Mouse (Mus musculus) intestine, embryonic 16.5 days (tissue): Measurements from ENCODE around the gene Pla2g4a. TPM values are rescaled to one million over a fixed set of nuclear protein-coding genes. Genes with fewer than 3 reads are reported as not detected.

ENCODE experiments used
- ATAC-seq: fragments of 200-750 bp; cut with Nextera tagmentation; 2 replicates; pipeline ENCODE4 v1.8.0; 2017; ENCODE audit warnings: moderate TSS enrichment, moderate library complexity
- H3K27ac ChIP-seq: fragments of 300-500 bp; sonication (generic); 2 replicates; pipeline ENCODE4 v1.5.1; 2014; ENCODE audit warnings: mild to moderate bottlenecking, low read length
- H3K27me3 ChIP-seq: fragments of 300-500 bp; sonication (generic); replicated peaks from 2 replicates; pipeline ENCODE4 v1.6.1; 2014; ENCODE audit warnings: low read length, control low read depth, mixed read lengths; ENCODE audit not compliant: control insufficient read depth, insufficient read depth
- H3K36me3 ChIP-seq: fragments of 300-500 bp; sonication (generic); 2 replicates; pipeline ENCODE4 v1.6.1; 2014; ENCODE audit warnings: low read length, control low read depth; ENCODE audit not compliant: control insufficient read depth, insufficient read depth
- H3K4me1 ChIP-seq: fragments of 300-500 bp; sonication (generic); 2 replicates; pipeline ENCODE4 v1.6.1; 2014; ENCODE audit warnings: low read length, control low read depth, mixed read lengths; ENCODE audit not compliant: control insufficient read depth, insufficient read depth
- H3K4me2 ChIP-seq: fragments of 300-500 bp; sonication (generic); 2 replicates; pipeline ENCODE4 v1.6.1; 2014; ENCODE audit warnings: low read depth, low read length, control low read depth
- H3K4me3 ChIP-seq: fragments of 300-500 bp; sonication (generic); 2 replicates; pipeline ENCODE4 v1.5.1; 2014; ENCODE audit warnings: mild to moderate bottlenecking, low read length
- H3K9ac ChIP-seq: fragments of 300-500 bp; sonication (generic); 2 replicates; pipeline ENCODE4 v1.6.1; 2014; ENCODE audit warnings: low read depth, low read length
- H3K9me3 ChIP-seq: fragments of 300-500 bp; sonication (generic); 2 replicates; pipeline ENCODE4 v1.6.1; 2016; ENCODE audit warnings: low read length, control low read depth; ENCODE audit not compliant: control insufficient read depth
- WGBS: fragments of 180-500 bp; shearing (Covaris S2); extraction: QIAGEN DNeasy Blood & Tissue Kit; methylation state at CpG from one replicate; pipeline ENCODE4 v1.1.7; 2014; 5-methylcytosine and 5-hydroxymethylcytosine counted together
- polyA plus RNA-seq: library from polyadenylated mRNA; unstranded; fragments of >200 nt; fragmentation: Nextera tagmentation; extraction: Ambion mirVana; gene quantifications from 2 replicates; pipeline ENCODE4 v1.2.1, GENCODE M21; 2015

Pla2g4a gene
- polyA plus RNA-seq, 1 experiment from 2014 or later = 32.8 TPM

DNA sequence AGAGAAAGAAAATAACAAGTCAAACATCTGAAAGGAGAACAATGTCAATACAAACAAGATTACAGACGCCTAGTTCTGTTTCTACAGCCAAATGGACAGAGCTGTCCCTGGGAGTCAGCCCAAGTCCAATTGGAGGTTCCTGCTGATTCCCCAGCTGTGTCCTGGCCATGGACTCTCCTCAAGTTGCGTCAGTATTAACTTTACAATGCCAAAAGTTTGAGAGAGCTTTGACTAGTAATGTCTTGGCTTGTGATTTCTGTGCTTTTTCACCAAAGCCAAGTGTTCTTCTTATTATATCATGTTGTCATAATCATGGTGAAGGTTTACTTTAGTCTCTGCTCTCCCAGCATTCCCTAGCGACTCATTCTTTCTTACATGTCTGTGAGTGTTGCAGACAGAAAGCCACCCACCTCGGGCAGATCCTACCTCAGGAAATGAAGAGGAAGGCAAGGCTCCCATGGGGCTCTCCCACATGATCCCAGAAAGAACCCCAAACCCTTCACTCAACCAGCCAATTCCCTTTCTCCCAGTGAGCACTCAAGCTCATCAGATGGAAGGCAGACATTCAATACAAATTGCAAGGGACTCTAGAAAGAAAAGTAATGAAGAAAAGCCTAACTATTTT, 63.0 kb downstream of the Pla2g4a start:
- 86% methylated on average over 4 of the region's 4 CpGs for WGBS
- Histone ChIP-seq H3K4me2 (no peak overlapping the region), H3K4me3 (no peak overlapping the region), H3K9ac (no peak overlapping the region), H3K27me3 (no peaks in the 10 kb centered on the region), H3K27ac (no peak overlapping the region), H3K4me1 (no peaks in the 10 kb centered on the region), H3K9me3 (no peaks in the 10 kb centered on the region), H3K36me3 (no peaks in the 10 kb centered on the region)
- no peak for ATAC-seq

DNA sequence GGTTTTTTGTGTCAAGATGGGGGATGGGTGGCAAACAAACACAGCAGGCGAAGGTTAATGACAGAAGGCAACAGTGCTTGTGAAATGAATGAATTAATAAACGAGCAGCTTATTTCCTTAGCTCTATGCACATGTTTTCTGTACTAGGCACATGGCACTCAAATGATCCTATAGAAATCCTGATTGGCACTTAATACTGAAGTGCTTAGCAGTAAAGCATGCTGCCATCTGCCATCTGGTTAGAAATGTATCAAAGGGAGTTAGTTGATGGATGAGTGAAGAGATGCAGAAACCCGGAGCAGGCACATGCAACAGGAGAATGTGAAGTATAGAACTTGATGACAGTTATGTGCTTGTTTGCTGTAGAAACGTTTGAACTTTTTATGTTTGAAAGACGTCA, 64.5 kb downstream of the Pla2g4a start:
- Histone ChIP-seq H3K36me3 (no peaks in the 10 kb centered on the region), H3K9ac (no peak overlapping the region), H3K4me3 (no peak overlapping the region), H3K4me1 (no peaks in the 10 kb centered on the region), H3K27me3 (no peaks in the 10 kb centered on the region), H3K9me3 (no peaks in the 10 kb centered on the region), H3K27ac (no peak overlapping the region), H3K4me2 (no peak overlapping the region)
- 47% methylated on average over 5 of the region's 5 CpGs for WGBS
- no peak for ATAC-seq

DNA sequence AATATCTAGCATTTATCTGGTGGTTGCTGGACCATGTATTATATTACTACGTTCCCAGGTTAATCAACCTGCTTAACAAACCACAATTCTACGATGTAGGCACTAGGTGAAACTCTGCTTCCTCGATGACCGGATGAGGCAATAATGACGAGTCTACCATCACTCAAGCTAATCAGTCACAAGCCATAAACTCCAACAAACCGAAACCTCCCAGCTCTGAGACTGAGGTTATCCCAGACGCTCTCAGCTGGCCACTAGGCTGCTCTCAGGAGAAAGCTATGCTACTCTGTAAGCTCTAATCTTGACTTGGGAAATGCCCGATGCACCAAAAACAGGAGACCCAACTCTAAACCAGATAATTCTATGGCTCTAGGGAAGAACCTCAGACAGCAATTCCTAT, 66.2 kb downstream of the Pla2g4a start:
- Histone ChIP-seq H3K36me3 (no peaks in the 10 kb centered on the region), H3K4me2 (no peak overlapping the region), H3K9ac (no peak overlapping the region), H3K4me1 (no peaks in the 10 kb centered on the region), H3K27ac (no peak overlapping the region), H3K9me3 (no peaks in the 10 kb centered on the region), H3K4me3 (no peak overlapping the region), H3K27me3 (no peaks in the 10 kb centered on the region)
- whole genome bisulfite sequencing = 84% methylated on average over 8 of the region's 8 CpGs
- ATAC-seq = no peak

DNA sequence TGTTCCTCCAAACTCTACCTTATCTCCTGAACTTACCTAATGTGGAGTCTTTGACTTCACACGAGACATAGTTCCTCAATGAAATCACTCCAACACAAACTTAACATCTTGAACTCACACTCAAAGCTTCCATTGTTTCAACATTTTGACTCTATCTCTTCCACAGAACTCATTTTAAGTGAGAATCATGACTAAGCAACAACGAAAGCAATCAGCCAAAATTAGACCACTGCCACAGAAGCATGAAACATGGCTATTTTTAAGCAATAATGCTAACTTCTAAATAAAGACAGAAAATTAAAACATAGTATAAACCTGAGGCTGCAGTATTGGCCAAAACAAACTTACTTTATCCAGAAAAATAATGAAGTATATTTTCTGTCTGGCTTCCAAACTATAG, 67.2 kb downstream of the Pla2g4a start:
- no peaks in the 10 kb centered on the region for H3K4me1 ChIP-seq
- H3K36me3 ChIP-seq = no peaks in the 10 kb centered on the region
- no peaks in the 10 kb centered on the region for H3K27me3 ChIP-seq
- no peak overlapping the region for H3K27ac ChIP-seq
- H3K9me3 ChIP-seq = no peaks in the 10 kb centered on the region
- no peak overlapping the region for H3K9ac ChIP-seq
- no peak for ATAC-seq
- 71% methylated on average over 2 of the region's 2 CpGs for WGBS
- no peak overlapping the region for H3K4me2 ChIP-seq
- no peak overlapping the region for H3K4me3 ChIP-seq

DNA sequence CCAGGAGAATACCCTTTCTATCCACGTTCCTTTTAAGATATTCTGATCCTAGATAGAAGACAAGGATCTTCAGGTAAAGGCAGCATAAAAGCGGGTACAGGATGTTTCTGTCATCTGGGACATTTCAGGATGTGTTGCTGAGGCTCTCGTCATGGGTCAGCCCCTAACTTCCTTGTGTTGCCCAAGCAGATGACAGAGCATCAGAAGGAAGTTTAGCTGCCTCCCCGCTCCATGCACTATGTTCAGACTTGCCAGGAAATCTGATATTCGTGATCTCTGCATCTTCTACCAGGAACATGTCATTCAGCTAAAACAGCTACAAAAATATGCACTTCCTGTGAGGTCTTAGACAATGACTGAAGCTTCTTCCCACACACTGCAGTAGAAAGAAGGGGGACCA, 70.0 kb downstream of the Pla2g4a start:
- Histone ChIP-seq H3K27me3 (no peaks in the 10 kb centered on the region), H3K4me3 (no peak overlapping the region), H3K9ac (no peak overlapping the region), H3K4me2 (no peak overlapping the region), H3K4me1 (no peaks in the 10 kb centered on the region), H3K36me3 (no peaks in the 10 kb centered on the region), H3K27ac (no peak overlapping the region), H3K9me3 (no peaks in the 10 kb centered on the region)
- 74% methylated on average over 5 of the region's 5 CpGs for WGBS
- no peak for ATAC-seq

DNA sequence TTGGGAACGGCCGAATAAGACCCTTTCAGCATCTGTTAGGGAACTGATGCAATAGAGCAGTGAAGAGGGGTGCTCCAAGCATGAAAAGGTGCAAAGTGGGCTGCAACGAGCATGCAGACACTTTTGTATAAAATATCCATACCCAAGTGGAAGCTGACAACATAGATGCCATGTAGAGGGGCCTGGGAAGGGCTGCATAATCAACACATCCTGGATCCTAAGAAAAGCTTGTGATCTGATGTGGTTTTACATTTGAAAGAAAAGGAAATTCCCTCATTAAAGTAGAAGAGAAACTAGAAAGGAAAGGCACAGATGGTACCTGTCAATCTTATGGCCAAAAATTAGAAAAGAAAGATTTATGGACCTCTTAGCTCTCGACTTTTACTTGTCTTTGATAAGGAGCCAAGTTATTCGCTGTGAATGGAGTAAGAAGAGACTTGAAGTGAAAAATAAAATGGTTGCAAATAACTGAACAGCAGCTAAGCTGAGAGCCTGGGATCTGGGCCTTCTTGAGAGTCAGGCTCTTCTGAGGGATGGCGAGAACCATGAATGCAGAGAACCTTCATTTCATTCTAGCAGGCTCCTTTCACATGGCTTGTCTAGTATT, 78.6 kb downstream of the Pla2g4a start:
- Histone ChIP-seq H3K36me3 (no peaks in the 10 kb centered on the region), H3K27me3 (no peaks in the 10 kb centered on the region), H3K27ac (no peak overlapping the region), H3K4me1 (no peaks in the 10 kb centered on the region), H3K9ac (no peak overlapping the region), H3K4me2 (no peak overlapping the region), H3K9me3 (no peaks in the 10 kb centered on the region), H3K4me3 (no peak overlapping the region)
- 62% methylated on average over 6 of the region's 6 CpGs for WGBS
- ATAC-seq = no peak

DNA sequence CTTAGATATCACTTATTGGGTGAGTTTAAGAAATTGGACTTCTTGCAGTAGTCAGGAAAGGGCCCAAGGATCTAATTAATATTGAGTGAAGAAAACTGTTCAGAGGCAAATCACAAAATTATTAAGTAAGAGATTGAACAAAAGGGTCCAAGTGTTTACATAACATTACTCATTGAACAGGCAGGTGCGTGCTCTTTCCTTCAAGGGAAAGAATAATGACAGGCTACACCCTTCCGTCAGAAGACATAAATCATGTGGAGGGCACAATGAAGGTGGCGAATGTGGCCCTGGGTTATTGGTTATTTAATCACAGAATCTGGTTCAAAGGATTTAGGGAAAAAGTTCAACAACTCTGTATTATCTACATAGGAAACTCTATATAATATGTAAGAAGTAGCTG, 82.9 kb downstream of the Pla2g4a start:
- Histone ChIP-seq H3K27me3 (no peaks in the 10 kb centered on the region), H3K9me3 (no peaks in the 10 kb centered on the region), H3K36me3 (no peaks in the 10 kb centered on the region), H3K4me2 (no peak overlapping the region), H3K4me3 (no peak overlapping the region), H3K9ac (no peak overlapping the region), H3K27ac (no peak overlapping the region), H3K4me1 (no peaks in the 10 kb centered on the region)
- WGBS = 64% methylated on average over 3 of the region's 3 CpGs
- no peak for ATAC-seq

DNA sequence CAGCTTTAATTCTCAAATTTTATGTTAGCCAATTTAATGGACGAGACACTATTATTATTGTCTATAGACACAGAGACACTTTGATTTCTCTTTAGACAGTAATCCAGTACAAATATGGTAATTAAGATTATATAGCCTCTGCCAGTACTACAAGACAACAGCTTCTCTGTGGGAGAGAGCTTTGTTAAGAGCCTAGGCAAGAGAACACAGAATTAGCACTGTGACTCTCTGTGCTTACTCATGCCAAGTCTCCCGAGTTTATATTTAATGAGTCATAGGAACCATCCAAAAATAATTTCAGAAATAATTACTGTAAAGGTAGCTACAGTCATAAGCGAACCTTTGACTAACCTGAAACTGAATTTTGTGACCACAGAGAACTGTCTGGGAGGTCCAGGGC, 84.6 kb downstream of the Pla2g4a start:
- whole genome bisulfite sequencing = 79% methylated on average over 3 of the region's 3 CpGs

DNA sequence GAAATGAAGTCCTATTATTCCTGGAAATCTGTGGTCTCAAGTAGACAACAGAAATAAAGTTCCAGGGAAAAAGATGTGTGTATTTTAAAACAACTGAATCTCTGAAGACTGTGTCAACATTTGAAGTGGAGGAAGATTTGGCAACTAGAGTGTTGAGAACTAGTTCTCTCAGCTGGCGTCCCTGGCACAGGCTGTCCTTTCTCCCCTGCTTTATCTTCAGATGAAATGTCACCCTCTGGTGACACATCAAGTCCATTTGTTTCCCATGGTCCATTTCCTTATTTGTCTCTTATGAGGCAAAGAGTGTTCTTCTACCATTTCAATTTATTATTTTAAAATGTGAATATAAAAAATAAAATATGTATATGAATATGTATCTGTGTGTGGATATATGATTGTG, 89.5 kb downstream of the Pla2g4a start:
- Histone ChIP-seq H3K9ac (no peak overlapping the region), H3K9me3 (no peaks in the 10 kb centered on the region), H3K4me3 (no peak overlapping the region), H3K27ac (no peak overlapping the region), H3K4me2 (no peak overlapping the region), H3K36me3 (no peaks in the 10 kb centered on the region), H3K4me1 (no peaks in the 10 kb centered on the region), H3K27me3 (no peaks in the 10 kb centered on the region)
- no peak for ATAC-seq
- 79% methylated on average over 1 of the region's 1 CpGs for WGBS

More for the DNA sequence above, 84.6 kb downstream of the Pla2g4a start:
- no peaks in the 10 kb centered on the region for H3K27me3 ChIP-seq
- no peak overlapping the region for H3K9ac ChIP-seq
- H3K9me3 ChIP-seq = no peaks in the 10 kb centered on the region
- no peak for ATAC-seq
- no peak overlapping the region for H3K4me2 ChIP-seq
- no peaks in the 10 kb centered on the region for H3K36me3 ChIP-seq
- H3K4me1 ChIP-seq = no peaks in the 10 kb centered on the region
- no peak overlapping the region for H3K4me3 ChIP-seq
- H3K27ac ChIP-seq = no peak overlapping the region

DNA sequence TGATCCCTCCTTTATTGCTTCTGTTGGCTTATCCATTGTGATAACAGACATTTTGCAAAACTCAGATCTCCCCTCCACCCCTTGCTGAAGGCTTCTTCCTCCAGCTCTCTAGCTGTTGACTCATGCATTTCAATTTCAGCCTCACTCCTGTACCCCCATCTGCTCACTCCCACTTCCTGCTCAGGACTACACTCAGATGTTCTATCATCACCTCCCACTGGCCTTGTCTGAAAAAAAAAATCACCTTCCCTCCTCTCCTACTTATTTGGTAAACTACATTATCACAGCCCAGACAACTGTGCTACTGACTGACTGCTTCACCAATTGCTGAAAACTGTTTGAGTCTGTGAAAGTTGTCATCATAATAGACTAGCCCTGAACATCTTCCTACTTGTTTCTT, 93.8 kb downstream of the Pla2g4a start:
- Histone ChIP-seq H3K4me3 (no peak overlapping the region), H3K9ac (no peak overlapping the region), H3K27me3 (no peaks in the 10 kb centered on the region), H3K9me3 (no peaks in the 10 kb centered on the region), H3K36me3 (no peaks in the 10 kb centered on the region), H3K27ac (no peak overlapping the region), H3K4me2 (no peak overlapping the region), H3K4me1 (peaks cover 6% of the 10 kb centered on the region)
- no peak for ATAC-seq
